Mouse (Mus musculus) brain, adult 10 weeks (tissue): Measurements from ENCODE around the gene Itm2c. TPM values are rescaled to one million over a fixed set of nuclear protein-coding genes. Genes with fewer than 3 reads are reported as not detected.

Experiments
- polyA plus RNA-seq: library from polyadenylated mRNA; stranded (reverse); fragments of 350-450 nt; fragmentation: Illumina TruSeq; extraction: RNeasy Lipid Tissue Mini Kit (QIAGEN cat#74804); gene quantifications from one replicate; pipeline ENCODE4 v1.2.3, GENCODE M21; 2015; ENCODE audit warnings: low read depth, low replicate concordance

Itm2c gene
- polyA plus RNA-seq: 732 TPM

DNA sequence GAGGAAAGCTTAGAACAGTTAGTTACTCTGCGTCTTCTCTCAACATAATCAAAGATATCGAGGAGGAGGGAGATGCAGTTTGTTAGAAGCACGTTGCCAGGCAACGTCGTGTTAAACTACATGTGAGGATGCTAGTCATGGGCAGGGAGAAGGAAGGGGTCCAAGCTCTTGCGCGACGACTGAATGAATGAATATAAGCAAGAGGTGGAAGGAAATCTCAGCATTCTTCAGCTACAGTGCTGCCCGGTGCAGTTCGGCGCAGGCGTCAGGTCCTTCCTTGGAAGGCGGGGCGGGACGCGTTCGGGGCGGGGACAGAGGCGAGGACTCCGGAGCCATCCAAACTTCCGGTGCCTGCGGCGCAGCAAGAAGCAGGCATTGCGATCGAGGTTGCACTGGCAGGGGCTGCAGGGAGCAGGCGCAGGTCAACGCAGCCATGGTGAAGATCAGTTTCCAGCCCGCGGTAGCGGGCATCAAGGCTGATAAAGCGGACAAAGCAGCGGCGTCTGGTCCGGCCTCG, at the start of gene Itm2c:
Gene Itm2c, plus strand, starts transcription at position 51 of the 517 bp plus-strand sequence.

GRCm38 (mm10) chr1:85928057-85928687, 34.1 kb downstream of the Itm2c start, which contains the start of gene 4933407L21Rik:
Gene 4933407L21Rik, plus strand, starts transcription at chr1:85928483.

Other genes starting within 250 kb of the Itm2c start
- gene Sp100, start 244.3 kb upstream of the Itm2c start, polyA plus RNA-seq: 6.6 TPM
- 0.65 TPM for gene A630001G21Rik, start 115.6 kb upstream of the Itm2c start, polyA plus RNA-seq
- 143 TPM for gene Cab39, start 100.8 kb upstream of the Itm2c start, polyA plus RNA-seq
- gene 4933407L21Rik, start 34.2 kb downstream of the Itm2c start, polyA plus RNA-seq: 8.6 TPM
- 0.19 TPM for gene Gpr55, start 66.7 kb downstream of the Itm2c start, polyA plus RNA-seq
- 0.58 TPM for gene Spata3, start 122.5 kb downstream of the Itm2c start, polyA plus RNA-seq
- 7.3 TPM for gene 2810459M11Rik, start 151.6 kb downstream of the Itm2c start, polyA plus RNA-seq
- gene Psmd1, start 170.1 kb downstream of the Itm2c start, polyA plus RNA-seq: 123 TPM
- gene Htr2b, start 217.7 kb downstream of the Itm2c start, polyA plus RNA-seq: not detected
- gene Gm21972, start 239.4 kb downstream of the Itm2c start, polyA plus RNA-seq: 1.1 TPM